Mouse (Mus musculus): ENCODE results near the gene Calml4. TPM values are rescaled to one million over a fixed set of nuclear protein-coding genes. Genes with fewer than 3 reads are reported as not detected.

Gene Calml4
- polyA plus RNA-seq (2017; shearing (Covaris generic)), result not detected

DNA sequence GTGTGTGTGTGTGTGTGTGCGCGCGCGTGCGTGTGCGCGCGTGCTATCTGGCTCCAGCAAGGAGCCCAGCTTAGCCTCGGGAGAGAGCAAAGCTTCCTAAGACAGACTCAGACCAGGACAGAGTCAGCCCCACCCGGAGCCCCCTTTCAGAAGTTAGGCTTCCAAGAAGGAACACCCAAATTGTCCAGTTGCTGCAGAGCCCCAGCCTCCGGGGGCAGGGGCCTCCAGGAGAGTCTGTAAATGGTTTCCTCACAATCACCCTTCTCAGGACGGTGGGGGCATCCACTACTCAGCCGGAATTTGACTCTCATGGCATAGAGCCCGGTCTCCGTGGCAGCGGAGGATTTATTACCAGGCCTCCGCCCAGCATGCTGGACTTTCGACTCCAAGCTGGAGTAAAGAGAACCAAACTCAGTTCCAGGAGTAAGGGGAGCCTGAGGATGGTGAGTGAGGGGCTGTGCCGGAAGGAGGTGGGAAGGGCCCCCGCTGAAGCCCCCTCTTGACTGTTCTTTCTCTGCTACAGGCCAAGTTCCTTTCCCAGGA, at the start of gene Calml4:
Gene Calml4 (plus strand): TSS at position 362 of the 543 bp plus-strand sequence.

GRCm38 (mm10) chr9:62811516-62812121, 46.3 kb upstream of the Calml4 start, which contains the start of gene Fem1b:
Fem1b (minus strand) TSS chr9:62811934.

GRCm38 (mm10) chr9:62838506-62839171, 19.2 kb upstream of the Calml4 start, which contains the start of gene Cln6:
Cln6 (plus strand) TSS chr9:62838785.

Other genes starting within 250 kb of the Calml4 start
- not detected for gene Itga11, start 180.3 kb upstream of the Calml4 start, polyA plus RNA-seq (2017; shearing (Covaris generic))
- 5.7 TPM for gene Fem1b, start 46.1 kb upstream of the Calml4 start, polyA plus RNA-seq (2017; shearing (Covaris generic))
- gene Cln6, start 19.3 kb upstream of the Calml4 start, polyA plus RNA-seq (2017; shearing (Covaris generic)), result 4.7 TPM
- gene Pias1, start 129.8 kb downstream of the Calml4 start, polyA plus RNA-seq (2017; shearing (Covaris generic)), result 118 TPM